Mouse (Mus musculus) olfactory bulb, adult 2 months (tissue): Measurements from ENCODE around the gene Nod2. TPM values are rescaled to one million over a fixed set of nuclear protein-coding genes. Genes with fewer than 3 reads are reported as not detected.
"Not testable (repeated sequence)": the region's sequence is repeated elsewhere in the genome, so short reads cannot be mapped to it uniquely, and the experiment has no call there.

Source experiments
- H3K27ac ChIP-seq: fragments of 200-500 bp; 2 replicates; pipeline ENCODE4 v1.5.1; 2012; ENCODE audit warnings: low read depth, low read length; ENCODE audit not compliant: insufficient read depth
- H3K4me1 ChIP-seq: fragments of 200-500 bp; 2 replicates; pipeline ENCODE4 v1.6.1; 2012; ENCODE audit warnings: low read length; ENCODE audit not compliant: control insufficient read depth, insufficient read depth
- H3K4me3 ChIP-seq: fragments of 200-500 bp; 2 replicates; pipeline ENCODE4 v1.5.1; 2012; ENCODE audit warnings: mild to moderate bottlenecking, low read depth, low read length, moderate library complexity; ENCODE audit not compliant: insufficient read depth
- CTCF ChIP-seq: fragments of 200-500 bp; IDR thresholded peaks from 2 replicates; pipeline ENCODE4 v1.5.1; 2012; ENCODE audit warnings: low read depth, mild to moderate bottlenecking, low read length, moderate library complexity; ENCODE audit not compliant: insufficient read depth
- POLR2A ChIP-seq: fragments of 200-500 bp; IDR thresholded peaks from 2 replicates; pipeline ENCODE4 v1.6.1; 2012; ENCODE audit warnings: mild to moderate bottlenecking, low read depth, low read length, moderate library complexity; ENCODE audit not compliant: insufficient read depth
- WGBS: fragments of 180-500 bp; shearing (Covaris S2); methylation state at CpG from one replicate; pipeline ENCODE4 v1.1.7; 2018; 5-methylcytosine and 5-hydroxymethylcytosine counted together
- polyA plus RNA-seq: library from polyadenylated mRNA; stranded (reverse); fragments of >200 nt; gene quantifications from 2 replicates; pipeline ENCODE4 v1.2.4, GENCODE M21; 2012; ENCODE audit warnings: low replicate concordance; ENCODE audit not compliant: missing spikeins, insufficient read depth, insufficient read length

Gene Nod2
- polyA plus RNA-seq, 1 experiment: not detected

GRCm38 (mm10) chr8:88642734-88643564 lies 4.2 kb upstream of the Nod2 start:
- Histone ChIP-seq H3K27ac (no peak overlapping the region), H3K4me3 (no peak overlapping the region), H3K4me1 (peaks cover 12% of the 10 kb centered on the region)
- WGBS: 61% methylated on average over 5 of the region's 5 CpGs
- TF ChIP-seq POLR2A (no peak), CTCF (no peak)

DNA sequence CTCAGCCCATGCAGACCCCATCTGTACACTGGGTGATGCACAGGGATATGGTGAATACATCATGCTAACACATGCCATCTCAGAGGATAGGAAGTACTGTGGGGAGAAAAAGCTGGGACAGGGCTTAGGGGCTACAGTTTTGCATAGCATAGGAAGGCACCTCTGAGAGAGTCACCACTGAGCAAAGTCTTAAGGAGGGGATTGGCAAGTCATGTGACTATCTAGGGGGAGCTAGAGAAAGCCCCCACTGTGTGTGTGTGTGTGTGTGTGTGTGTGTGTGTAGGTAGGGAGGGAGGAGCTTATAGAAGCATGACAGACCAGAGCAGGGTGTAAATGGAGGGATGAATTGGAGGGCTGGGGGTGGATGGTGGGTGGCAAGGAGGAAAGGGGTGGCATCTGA lies 1.2 kb downstream of the Nod2 start:
- Histone ChIP-seq H3K27ac (no peak overlapping the region), H3K4me3 (no peak overlapping the region), H3K4me1 (peaks cover 18% of the 10 kb centered on the region)
- no peak for TF ChIP-seq CTCF
- no peak for TF ChIP-seq POLR2A

- Histone ChIP-seq H3K4me3 (no peak overlapping the region), H3K4me1 (peaks cover 19% of the 10 kb centered on the region), H3K27ac (no peak overlapping the region)
- TF ChIP-seq CTCF (no peak), POLR2A (no peak)
- WGBS: 75% methylated on average over 6 of the region's 6 CpGs
These were observed 3.0 kb downstream of the Nod2 start for GRCm38 (mm10) chr8:88650016-88650708.

GRCm38 (mm10) chr8:88651122-88651521 lies 4.0 kb downstream of the Nod2 start:
- H3K27ac ChIP-seq, H3K4me3 ChIP-seq: not testable (repeated sequence)
- WGBS: 65% methylated on average over 4 of the region's 4 CpGs
- H3K4me1 ChIP-seq: peaks cover 19% of the 10 kb centered on the region

DNA sequence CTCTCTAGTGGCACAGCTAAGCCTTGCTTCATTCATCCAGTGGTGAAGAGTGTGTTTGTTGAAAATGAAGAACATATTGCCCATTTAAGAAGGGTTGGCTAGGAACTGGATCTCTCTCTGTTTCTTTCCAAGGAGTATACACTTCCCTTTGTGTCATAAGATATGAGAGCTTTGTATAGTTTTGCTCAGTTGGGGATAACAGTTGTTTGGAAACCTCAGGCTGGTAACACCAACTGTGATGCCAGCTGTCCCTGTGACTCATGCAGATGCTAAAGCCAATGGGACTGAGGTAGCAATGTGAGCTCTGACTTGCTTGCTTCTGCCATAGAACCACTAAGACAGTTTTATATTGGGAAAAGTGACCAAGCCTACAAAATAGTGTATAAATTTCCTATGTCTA lies 8.2 kb downstream of the Nod2 start:
- H3K27ac ChIP-seq: no peak overlapping the region
- TF ChIP-seq CTCF (no peak), POLR2A (no peak)
- no peak overlapping the region for H3K4me3 ChIP-seq
- H3K4me1 ChIP-seq: 0 out of 2 replicates have a peak, but pooled peaks cover 5% of the 10 kb centered on the region

GRCm38 (mm10) chr8:88659873-88660272 lies 12.8 kb downstream of the Nod2 start:
- no peak for TF ChIP-seq CTCF
- no peak for TF ChIP-seq POLR2A
- Histone ChIP-seq H3K4me1 (no peaks in the 10 kb centered on the region), H3K4me3 (no peak overlapping the region), H3K27ac (no peak overlapping the region)
- WGBS: 56% methylated on average over 3 of the region's 3 CpGs

- WGBS: 93% methylated on average over 6 of the region's 6 CpGs
- no peak for TF ChIP-seq POLR2A
- no peak for TF ChIP-seq CTCF
- Histone ChIP-seq H3K4me3 (no peak overlapping the region), H3K27ac (no peak overlapping the region), H3K4me1 (no peaks in the 10 kb centered on the region)
These were observed 15.3 kb downstream of the Nod2 start for GRCm38 (mm10) chr8:88662401-88662821.

DNA sequence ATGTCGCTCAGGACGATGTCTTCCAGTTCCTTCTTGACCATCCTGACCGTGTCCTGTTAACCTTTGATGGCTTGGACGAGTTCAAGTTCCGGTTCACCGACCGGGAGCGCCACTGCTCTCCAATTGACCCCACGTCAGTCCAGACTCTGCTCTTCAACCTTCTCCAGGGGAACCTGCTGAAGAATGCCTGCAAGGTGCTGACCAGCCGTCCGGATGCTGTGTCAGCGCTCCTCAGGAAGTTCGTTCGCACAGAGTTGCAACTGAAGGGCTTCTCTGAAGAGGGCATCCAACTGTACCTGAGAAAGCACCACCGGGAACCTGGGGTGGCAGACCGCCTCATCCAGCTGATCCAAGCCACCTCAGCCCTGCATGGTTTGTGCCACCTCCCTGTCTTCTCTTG lies 17.0 kb downstream of the Nod2 start:
- H3K27ac ChIP-seq: no peak overlapping the region
- no peak overlapping the region for H3K4me3 ChIP-seq
- 91% methylated on average over 16 of the region's 16 CpGs for WGBS
- peaks cover 9% of the 10 kb centered on the region for H3K4me1 ChIP-seq
- TF ChIP-seq POLR2A (no peak), CTCF (no peak)

GRCm38 (mm10) chr8:88664947-88665346 lies 17.8 kb downstream of the Nod2 start:
- Histone ChIP-seq H3K4me3 (no peak overlapping the region), H3K4me1 (peaks cover 14% of the 10 kb centered on the region), H3K27ac (no peak overlapping the region)
- WGBS: 81% methylated on average over 19 of the region's 19 CpGs
- no peak for TF ChIP-seq CTCF
- no peak for TF ChIP-seq POLR2A

DNA sequence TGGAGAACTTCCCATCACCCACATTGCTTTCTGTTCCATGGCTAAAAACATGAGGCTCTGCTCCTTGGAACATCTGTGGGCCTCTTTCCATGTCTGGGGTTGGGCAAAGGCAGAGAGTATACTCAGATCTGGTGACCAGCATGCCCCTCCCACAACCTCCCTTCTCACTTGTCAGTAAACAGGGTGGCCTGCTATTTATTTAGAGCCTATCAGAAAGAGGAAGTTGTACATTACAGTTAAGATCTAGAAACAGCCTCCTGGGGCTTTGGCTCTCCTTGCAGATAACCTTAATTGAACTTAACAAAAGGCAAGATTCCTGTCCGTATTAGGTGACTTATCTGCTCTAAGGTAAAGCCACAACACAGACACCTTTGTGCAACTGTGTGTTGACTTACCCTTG lies 19.3 kb downstream of the Nod2 start:
- H3K27ac ChIP-seq: no peak overlapping the region
- WGBS: 85% methylated on average over 1 of the region's 1 CpGs
- TF ChIP-seq POLR2A (no peak), CTCF (no peak)
- H3K4me3 ChIP-seq: no peak overlapping the region
- H3K4me1 ChIP-seq: peaks cover 20% of the 10 kb centered on the region
